Mouse (Mus musculus) layer of hippocampus, postnatal 10 days (tissue): ENCODE measurements at regions not wholly inside any gene's neighbourhood (a gene's known extent, or its start where the extent isn't known, plus 50 kb on each side); places are given as distances from the start of the nearest gene placed in this dataset.

ENCODE experiments used
- DNase-seq, 2 experiments: peaks; one replicate each; pipeline ENCODE4 v3.0.0; 2021; ENCODE audit warnings: low spot score in 2 of 2

GRCm38 (mm10) chr7:39596403-39596802, 78.8 kb downstream of the Zfp619 start:
- DNase-seq: no peak

GRCm38 (mm10) chr7:39613767-39614166, 96.2 kb downstream of the Zfp619 start:
- no peak for DNase-seq

- no peak for DNase-seq
Observed at GRCm38 (mm10) chr7:39615092-39615491, 97.5 kb downstream of the Zfp619 start.

- DNase-seq: no peak
Observed at GRCm38 (mm10) chr7:39621796-39622195, 104.2 kb downstream of the Zfp619 start.

- DNase-seq: peak; percentile 18 to 26
Observed at GRCm38 (mm10) chr7:39632836-39633235, 115.3 kb downstream of the Zfp619 start.

- DNase-seq: no peak
Observed at GRCm38 (mm10) chr7:39642333-39642732, 124.8 kb downstream of the Zfp619 start.

- no peak for DNase-seq
Observed at GRCm38 (mm10) chr7:39643323-39643722, 125.8 kb downstream of the Zfp619 start.

GRCm38 (mm10) chr7:39650483-39651102, 133.0 kb downstream of the Zfp619 start:
- DNase-seq: no peak

- no peak for DNase-seq
Observed at GRCm38 (mm10) chr7:39654563-39655286, 137.2 kb downstream of the Zfp619 start.

GRCm38 (mm10) chr7:39655287-39655652, 137.7 kb downstream of the Zfp619 start:
- peak; percentile 15 to 31 for DNase-seq

- no peak for DNase-seq
Observed at GRCm38 (mm10) chr7:39655709-39656397, 138.3 kb downstream of the Zfp619 start.

GRCm38 (mm10) chr7:39659597-39659996, 142.0 kb downstream of the Zfp619 start:
- no peak for DNase-seq

- DNase-seq: no peak
Observed at GRCm38 (mm10) chr7:39675124-39675846, 157.7 kb downstream of the Zfp619 start.

- no peak for DNase-seq
Observed at GRCm38 (mm10) chr7:39675847-39676238, 158.3 kb downstream of the Zfp619 start.

- no peak for DNase-seq
Observed at GRCm38 (mm10) chr7:39680411-39680810, 162.8 kb downstream of the Zfp619 start.

- no peak for DNase-seq
Observed at GRCm38 (mm10) chr7:39696589-39696988, 179.0 kb downstream of the Zfp619 start.

GRCm38 (mm10) chr7:39701506-39701905, 183.9 kb downstream of the Zfp619 start:
- DNase-seq: no peak

GRCm38 (mm10) chr7:39705118-39706095, 187.8 kb downstream of the Zfp619 start:
- no peak for DNase-seq

- DNase-seq: no peak
Observed at GRCm38 (mm10) chr7:39706606-39707005, 189.0 kb downstream of the Zfp619 start.

GRCm38 (mm10) chr7:39716340-39717150, 199.0 kb downstream of the Zfp619 start:
- DNase-seq: peak; percentile 18 to 36
